Mouse (Mus musculus): ENCODE measurements around the gene Pip4p1. TPM values are rescaled to one million over a fixed set of nuclear protein-coding genes. Genes with fewer than 3 reads are reported as not detected.
"Not testable (repeated sequence)": the region's sequence is repeated elsewhere in the genome, so short reads cannot be mapped to it uniquely, and the experiment has no call there.

The Pip4p1 gene
- polyA plus RNA-seq, 1 experiment from 2014 or later: 95.1 TPM

DNA sequence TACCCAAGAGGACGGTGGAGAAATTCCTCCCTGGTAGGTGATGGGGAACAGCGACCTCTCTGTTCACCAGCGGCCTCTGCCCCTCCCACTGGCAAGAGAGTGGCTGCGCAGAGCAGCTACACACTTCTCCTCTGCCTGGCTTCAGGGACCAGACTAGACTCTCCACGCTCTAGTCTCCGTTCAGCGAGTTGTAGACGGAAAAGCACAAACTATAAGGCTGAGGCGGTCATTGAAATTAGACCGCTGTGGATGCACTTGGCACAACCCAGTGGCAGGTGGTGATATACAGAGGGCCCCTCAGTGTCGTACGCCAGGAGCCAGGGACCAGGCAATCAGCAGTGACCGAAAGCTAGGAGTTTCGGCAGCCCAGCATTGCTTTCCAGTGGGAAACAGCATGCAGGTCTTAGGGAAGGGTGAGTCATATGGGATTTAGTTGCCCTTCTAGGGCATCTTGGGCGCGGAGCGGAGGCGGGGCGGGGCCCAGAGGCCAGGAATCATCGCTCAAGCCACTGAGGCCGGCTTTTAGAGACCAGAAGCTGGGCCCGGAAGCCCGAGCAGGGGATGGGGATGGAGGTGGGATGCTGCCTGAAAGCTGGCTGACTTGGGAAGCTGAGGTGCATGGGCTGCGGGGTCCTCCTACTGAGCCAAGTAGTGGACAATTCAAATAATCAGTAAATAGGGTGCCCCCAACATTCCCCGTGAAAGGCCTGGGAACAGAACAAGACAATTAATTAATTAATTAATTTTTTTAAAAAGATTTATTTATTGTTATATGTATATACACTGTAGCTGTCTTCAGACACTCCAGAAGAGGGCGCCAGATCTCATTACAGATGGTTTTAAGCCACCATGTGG, 26.5 kb downstream of the Pip4p1 start:
- H3K4me3 ChIP-seq: peak overlapping the region; percentile 39
- no peaks in the 10 kb centered on the region for H3K36me3 ChIP-seq
- peak overlapping the region; percentile 56 for H3K4me2 ChIP-seq (replicated peaks)
- peaks cover 7% of the 10 kb centered on the region for H3K4me1 ChIP-seq
- 4% methylated on average over 26 of the region's 26 CpGs for WGBS
- peak overlapping the region; percentile 42 for H3K9ac ChIP-seq (replicated peaks)
- no peak overlapping the region; the same call in 1 of the 2 replicates for H3K27ac ChIP-seq (replicated peaks)
- peak; percentile 85 for ATAC-seq (replicated peaks)
- H3K9me3 ChIP-seq: no peaks in the 10 kb centered on the region
- no peaks in the 10 kb centered on the region for H3K27me3 ChIP-seq

DNA sequence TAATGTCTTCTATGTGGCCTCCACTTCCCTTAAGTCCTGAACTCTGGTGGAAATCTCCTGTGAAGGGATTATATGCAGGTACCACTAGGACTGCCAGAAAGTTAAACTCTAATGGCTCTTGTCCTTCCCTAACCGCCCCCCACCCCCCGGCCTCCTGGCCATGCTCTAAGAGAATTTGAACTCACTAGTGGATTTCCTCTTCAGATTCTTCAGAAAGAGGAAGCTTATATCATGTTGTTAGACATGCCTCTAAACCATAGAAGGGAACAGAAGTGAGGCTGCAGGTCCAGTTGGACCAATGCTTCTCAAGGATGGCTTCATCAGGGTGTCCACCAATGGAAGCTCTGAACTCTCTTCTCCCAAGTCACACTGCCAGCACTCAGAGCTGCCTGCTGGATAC, 32.7 kb downstream of the Pip4p1 start:
- H3K9ac ChIP-seq (replicated peaks); ATAC-seq (replicated peaks); H3K27ac ChIP-seq (replicated peaks); H3K27me3 ChIP-seq; H3K36me3 ChIP-seq; H3K4me2 ChIP-seq (replicated peaks); H3K4me3 ChIP-seq; H3K9me3 ChIP-seq: not testable (repeated sequence)
- peaks cover 13% of the 10 kb centered on the region for H3K4me1 ChIP-seq
- WGBS: 93% methylated on average over 2 of the region's 2 CpGs

DNA sequence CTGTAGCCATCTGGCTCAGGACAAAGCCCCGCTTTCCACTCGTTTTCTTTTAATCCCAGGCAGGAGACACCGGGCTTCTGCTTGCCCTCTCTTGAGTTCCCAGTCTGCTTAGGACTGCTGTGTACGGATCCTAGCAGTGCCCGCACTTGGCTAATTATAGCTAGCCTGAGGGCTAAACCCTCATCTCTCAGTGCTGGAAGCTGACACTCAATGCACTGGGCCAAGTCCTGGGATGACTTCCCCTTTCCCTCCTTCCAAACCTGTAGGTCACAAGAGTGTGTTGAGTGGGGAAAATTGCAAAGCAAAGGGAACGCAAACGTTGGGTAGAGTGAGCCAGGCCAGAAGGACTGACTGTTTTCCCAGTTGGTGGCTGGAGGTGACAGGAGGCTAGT, 33.3 kb downstream of the Pip4p1 start, which contains the start of gene Klhl33:
Gene Klhl33, minus strand, starts transcription at position 134 of the 392 bp plus-strand sequence.
- H3K4me1 ChIP-seq: peaks cover 13% of the 10 kb centered on the region
- no peak within 1 kb of the TSS for H3K27ac ChIP-seq (replicated peaks)
- H3K9me3 ChIP-seq: no peaks in the 10 kb centered on the region
- H3K4me2 ChIP-seq (replicated peaks): peak within 1 kb of the TSS; percentile 95
- H3K27me3 ChIP-seq: 0 out of 2 replicates have a peak, but pooled peaks cover 8% of the 10 kb centered on the region
- H3K9ac ChIP-seq (replicated peaks): peak within 1 kb of the TSS; percentile 61
- WGBS: 37% methylated on average over 7 of the region's 7 CpGs
- H3K36me3 ChIP-seq: no peaks in the 10 kb centered on the region
- peak within 1 kb of the TSS; percentile 52 for H3K4me3 ChIP-seq
- ATAC-seq (replicated peaks): 0 out of 2 replicates have a peak, but pooled peaks have one; percentile 26

DNA sequence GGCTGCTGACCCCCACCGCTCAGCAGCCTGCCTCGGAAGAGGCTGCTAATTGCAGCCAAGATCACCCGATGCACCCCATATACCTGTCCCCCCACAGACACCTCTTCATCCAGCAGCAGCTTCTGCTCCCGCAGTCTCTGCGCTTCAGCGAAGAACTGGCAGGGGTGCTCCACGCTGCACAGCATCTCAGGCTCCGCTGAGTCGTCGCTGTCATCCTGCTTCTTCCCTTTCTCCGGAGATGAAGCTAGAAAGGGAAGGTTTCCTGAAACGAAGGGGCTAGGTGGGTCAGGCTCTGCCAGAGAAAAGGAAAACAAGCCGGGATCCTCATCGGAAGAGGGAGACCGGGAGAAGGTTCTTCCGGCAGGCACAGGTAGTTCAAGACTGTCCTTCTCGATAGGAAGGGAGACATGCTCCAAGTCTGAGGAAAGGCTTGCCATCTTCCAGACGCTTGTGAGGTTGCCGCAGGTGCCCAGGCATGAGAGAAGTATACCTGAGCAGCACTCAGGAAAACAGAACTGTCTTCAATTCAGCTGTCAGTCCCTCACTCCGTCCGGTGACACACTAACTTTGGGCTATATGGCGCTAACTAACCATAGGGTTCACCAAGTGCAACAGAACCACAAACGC, 33.8 kb downstream of the Pip4p1 start:
- H3K4me1 ChIP-seq: peaks cover 13% of the 10 kb centered on the region
- no peak overlapping the region for H3K27ac ChIP-seq (replicated peaks)
- H3K9me3 ChIP-seq: no peaks in the 10 kb centered on the region
- peak overlapping the region; percentile 52 for H3K4me3 ChIP-seq
- peak overlapping the region; percentile 61 for H3K9ac ChIP-seq (replicated peaks)
- 16% methylated on average over 23 of the region's 23 CpGs for WGBS
- no peaks in the 10 kb centered on the region for H3K36me3 ChIP-seq
- H3K27me3 ChIP-seq: 0 out of 2 replicates have a peak, but pooled peaks cover 8% of the 10 kb centered on the region
- ATAC-seq (replicated peaks): peak; percentile 75
- H3K4me2 ChIP-seq (replicated peaks): peak overlapping the region; percentile 95

DNA sequence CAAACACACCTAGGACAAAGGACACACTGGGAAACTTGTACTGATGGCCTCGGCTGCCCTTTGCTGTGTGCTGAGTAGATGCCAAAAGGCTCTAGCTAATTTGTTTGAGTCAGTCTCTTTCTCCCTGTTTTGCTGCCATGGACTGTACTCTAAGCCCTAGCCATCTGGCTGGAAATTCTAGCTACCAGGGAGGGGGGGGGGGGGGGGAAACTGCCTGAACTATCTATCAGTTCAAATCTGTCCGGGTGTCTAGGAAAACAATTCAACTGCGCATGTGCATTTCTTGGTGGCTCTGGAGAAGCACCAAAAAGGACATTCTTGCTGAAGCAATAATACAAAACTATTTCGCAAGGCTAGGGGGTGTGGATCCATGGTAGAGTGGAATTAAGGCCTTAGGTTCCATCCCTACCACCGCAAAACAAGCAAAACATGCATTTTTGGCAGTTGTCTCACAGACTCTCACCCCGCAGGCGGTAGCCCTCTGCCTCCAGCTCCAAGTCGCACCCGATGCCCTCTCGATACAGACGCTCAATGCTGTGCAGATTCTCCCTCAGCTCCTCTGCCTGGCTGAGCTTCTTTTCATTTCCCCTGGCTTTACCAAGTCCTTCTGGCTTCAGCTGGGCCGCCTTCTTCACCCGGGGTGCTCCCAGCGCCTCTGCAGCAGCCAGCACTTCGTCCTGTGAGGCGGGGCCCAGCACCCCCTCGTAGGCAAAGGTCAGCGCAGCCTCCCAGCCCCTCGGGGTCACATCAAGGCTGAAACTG, 34.5 kb downstream of the Pip4p1 start:
- Histone ChIP-seq H3K9me3 (no peaks in the 10 kb centered on the region), H3K4me3 (peak overlapping the region; percentile 52), H3K4me2 (replicated peaks) (peak overlapping the region; percentile 95), H3K27me3 (0 out of 2 replicates have a peak, but pooled peaks cover 8% of the 10 kb centered on the region), H3K36me3 (no peaks in the 10 kb centered on the region), H3K9ac (replicated peaks) (peak overlapping the region; percentile 61), H3K4me1 (peaks cover 13% of the 10 kb centered on the region), H3K27ac (replicated peaks) (no peak overlapping the region)
- peak; percentile 41 for ATAC-seq (replicated peaks)
- 17% methylated on average over 19 of the region's 19 CpGs for WGBS

DNA sequence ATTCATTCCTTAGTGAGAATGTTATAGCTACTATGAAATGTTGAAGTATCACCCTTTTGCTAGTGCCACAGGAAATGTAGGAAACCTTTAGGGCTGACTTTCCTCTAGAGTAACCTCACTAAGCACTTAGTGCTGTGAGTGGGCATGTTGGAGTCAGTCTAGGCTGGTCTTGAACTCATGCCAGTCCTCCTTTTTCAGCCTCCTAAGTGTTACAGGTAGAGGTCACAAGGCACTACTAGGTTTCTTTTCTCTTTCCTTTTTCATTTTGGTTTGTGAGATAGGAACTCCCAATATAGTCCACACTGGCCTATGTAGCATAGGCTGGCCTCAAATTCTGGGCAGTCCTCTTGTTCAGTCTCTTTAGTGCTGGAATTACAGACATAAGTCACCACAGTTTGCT, 35.2 kb downstream of the Pip4p1 start:
- ATAC-seq (replicated peaks): no peak
- H3K9me3 ChIP-seq: no peaks in the 10 kb centered on the region
- no peak overlapping the region for H3K27ac ChIP-seq (replicated peaks)

DNA sequence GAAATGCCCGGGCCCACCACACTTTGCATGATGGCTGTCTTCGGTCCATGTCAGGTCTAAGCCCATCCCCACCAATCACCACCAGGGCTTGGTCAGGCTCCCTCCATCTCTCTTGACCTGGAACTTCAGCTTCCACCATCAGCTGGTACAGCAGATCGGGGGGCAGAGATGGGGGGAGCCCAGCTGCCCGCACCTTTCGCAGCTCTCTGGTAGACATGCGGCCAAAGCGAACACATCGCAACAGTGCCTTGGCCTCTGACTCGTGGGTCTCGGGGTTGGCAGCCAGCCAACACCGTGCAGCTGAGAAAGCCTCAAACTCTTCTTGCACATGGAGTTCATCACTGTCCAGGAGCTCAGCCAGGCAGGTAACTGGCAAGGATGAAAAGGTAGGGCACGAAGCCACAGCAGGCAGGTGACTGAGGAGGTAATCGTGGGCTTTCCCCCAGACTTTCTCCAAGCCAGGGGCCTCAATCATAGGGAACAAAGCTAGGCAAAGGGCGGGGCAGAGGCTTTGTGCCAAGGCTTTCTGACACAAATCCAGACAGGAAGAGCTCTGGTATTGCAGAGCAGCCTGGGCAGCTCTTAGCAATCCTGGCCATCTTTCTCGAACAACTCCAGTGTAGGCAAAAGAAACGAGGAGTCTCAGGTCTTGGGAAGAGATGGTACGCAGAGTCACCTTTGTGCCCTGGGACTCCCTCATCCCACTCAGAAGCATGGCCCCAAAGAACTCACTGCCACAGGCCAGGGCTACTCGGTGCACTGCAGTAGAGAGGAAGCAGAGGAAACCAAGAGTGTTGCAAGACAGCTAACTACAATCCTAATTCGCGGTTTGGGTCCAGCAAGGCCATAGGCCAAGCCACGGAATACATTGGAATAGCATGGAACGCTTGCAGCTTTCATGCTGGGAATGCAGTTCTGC, 37.9 kb downstream of the Pip4p1 start:
- no peak for ATAC-seq (replicated peaks)
- Histone ChIP-seq H3K4me1 (peaks cover 13% of the 10 kb centered on the region), H3K4me3 (no peak overlapping the region), H3K9ac (replicated peaks) (no peak overlapping the region), H3K4me2 (replicated peaks) (no peak overlapping the region), H3K27ac (replicated peaks) (no peak overlapping the region), H3K27me3 (0 out of 2 replicates have a peak, but pooled peaks cover 8% of the 10 kb centered on the region), H3K36me3 (no peaks in the 10 kb centered on the region), H3K9me3 (no peaks in the 10 kb centered on the region)
- WGBS: 82% methylated on average over 22 of the region's 22 CpGs

More for the DNA sequence above, 35.2 kb downstream of the Pip4p1 start:
- Histone ChIP-seq H3K4me3 (no peak overlapping the region), H3K36me3 (no peaks in the 10 kb centered on the region), H3K27me3 (0 out of 2 replicates have a peak, but pooled peaks cover 8% of the 10 kb centered on the region), H3K4me2 (replicated peaks) (no peak overlapping the region), H3K9ac (replicated peaks) (no peak overlapping the region), H3K4me1 (peaks cover 13% of the 10 kb centered on the region)

DNA sequence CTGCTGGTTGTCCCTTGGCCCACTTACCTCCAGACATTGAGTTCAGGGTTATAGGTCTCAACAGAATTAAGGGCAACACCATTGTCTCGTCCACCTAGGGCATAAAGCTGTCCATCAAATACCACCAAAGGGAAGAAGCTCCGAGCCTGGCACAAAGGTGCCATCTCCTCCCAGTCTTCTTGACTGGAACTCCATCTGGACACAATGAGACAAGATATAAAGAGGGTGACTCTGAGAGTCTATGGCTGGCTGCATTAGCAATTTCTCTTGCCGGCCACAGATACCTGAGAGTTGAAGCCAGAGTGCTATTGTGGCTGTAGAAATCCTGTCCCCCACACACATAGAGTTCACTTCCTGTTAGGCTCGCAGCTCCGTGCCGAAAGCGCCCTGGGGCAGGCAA, 38.6 kb downstream of the Pip4p1 start:
- Histone ChIP-seq H3K4me2 (replicated peaks) (no peak overlapping the region), H3K9me3 (no peaks in the 10 kb centered on the region), H3K36me3 (no peaks in the 10 kb centered on the region), H3K9ac (replicated peaks) (no peak overlapping the region), H3K27ac (replicated peaks) (no peak overlapping the region), H3K27me3 (0 out of 2 replicates have a peak, but pooled peaks cover 8% of the 10 kb centered on the region), H3K4me1 (peaks cover 10% of the 10 kb centered on the region), H3K4me3 (no peak overlapping the region)
- WGBS: 87% methylated on average over 7 of the region's 7 CpGs
- ATAC-seq (replicated peaks): no peak

DNA sequence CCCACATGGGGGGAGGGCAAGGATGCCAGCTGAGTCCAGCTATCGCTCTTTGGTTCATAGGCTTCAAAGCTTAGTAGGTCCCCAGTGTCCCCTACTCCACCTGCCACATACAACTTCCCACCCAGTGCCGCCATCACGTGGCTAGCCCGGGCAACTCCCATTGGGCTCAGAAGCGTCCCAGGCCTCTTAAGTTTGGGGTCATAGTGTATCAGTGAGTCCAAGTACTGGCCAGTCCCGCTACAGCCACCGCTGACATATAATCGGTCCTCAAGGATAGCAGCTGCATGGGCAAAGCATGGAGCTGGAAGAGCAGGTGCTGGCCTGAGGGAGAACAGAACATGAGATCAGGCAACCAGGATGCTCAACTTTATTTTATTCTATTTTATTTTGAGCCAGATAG, 39.0 kb downstream of the Pip4p1 start:
- WGBS: 92% methylated on average over 8 of the region's 8 CpGs
- Histone ChIP-seq H3K9me3 (no peaks in the 10 kb centered on the region), H3K4me1 (peaks cover 5% of the 10 kb centered on the region), H3K9ac (replicated peaks) (no peak overlapping the region), H3K36me3 (no peaks in the 10 kb centered on the region), H3K27ac (replicated peaks) (no peak overlapping the region), H3K4me3 (no peak overlapping the region), H3K4me2 (replicated peaks) (no peak overlapping the region), H3K27me3 (0 out of 2 replicates have a peak, but pooled peaks cover 8% of the 10 kb centered on the region)
- ATAC-seq (replicated peaks): no peak

DNA sequence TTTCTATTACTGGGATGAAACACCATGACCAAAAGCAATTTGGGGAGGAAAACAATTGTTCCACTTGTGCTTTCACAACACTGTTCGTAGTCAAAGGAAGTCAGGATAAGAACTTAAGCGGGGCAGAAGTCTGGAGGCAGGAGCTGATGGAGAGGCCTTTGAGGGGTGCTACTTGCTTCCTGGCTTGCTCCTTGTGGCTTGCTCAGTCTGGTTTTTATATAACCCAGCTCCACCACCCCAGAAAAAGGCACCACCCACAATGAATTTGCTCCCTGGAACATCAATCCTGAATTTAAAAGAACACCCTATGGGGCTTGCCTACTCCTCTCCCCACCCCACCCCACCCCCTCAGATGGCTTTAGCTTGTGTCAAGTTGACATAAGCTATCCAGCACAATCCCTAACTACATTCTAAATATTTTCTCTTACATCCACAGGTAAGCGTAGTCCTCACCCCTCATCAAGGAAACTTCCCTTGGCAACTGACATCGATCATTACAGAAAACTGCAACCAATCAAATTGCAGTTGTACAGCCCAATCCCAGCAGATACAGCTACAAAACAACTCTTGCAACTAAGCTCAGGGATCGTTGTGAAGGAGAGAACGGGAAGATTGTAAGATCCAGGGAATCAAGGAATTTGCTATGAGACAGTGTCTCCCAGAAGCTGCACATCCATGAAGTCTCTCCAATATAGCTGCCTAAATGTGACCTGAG, 54.3 kb downstream of the Pip4p1 start:
- H3K27me3 ChIP-seq: no peaks in the 10 kb centered on the region
- no peak for ATAC-seq (replicated peaks)
- no peaks in the 10 kb centered on the region for H3K36me3 ChIP-seq
- no peak overlapping the region for H3K4me2 ChIP-seq (replicated peaks)
- no peak overlapping the region for H3K4me3 ChIP-seq
- no peak overlapping the region for H3K9ac ChIP-seq (replicated peaks)
- no peak overlapping the region for H3K27ac ChIP-seq (replicated peaks)
- WGBS: 90% methylated on average over 6 of the region's 6 CpGs
- H3K4me1 ChIP-seq: no peaks in the 10 kb centered on the region
- no peaks in the 10 kb centered on the region for H3K9me3 ChIP-seq
